Mouse (Mus musculus) testis, adult 2 months (tissue): Measurements from ENCODE around the gene Wnt5b.

Source experiments
- CTCF ChIP-seq: fragments of 200-500 bp; IDR thresholded peaks from 2 replicates; pipeline ENCODE4 v1.5.1; 2012; ENCODE audit warnings: low read depth, mild to moderate bottlenecking, inconsistent platforms, low read length, moderate library complexity; ENCODE audit not compliant: control insufficient read depth, insufficient read depth, insufficient replicate concordance
- POLR2A ChIP-seq: fragments of 200-500 bp; IDR thresholded peaks from 2 replicates; pipeline ENCODE4 v1.6.1; 2012; ENCODE audit warnings: low read depth, mild to moderate bottlenecking, inconsistent platforms, low read length, moderate library complexity; ENCODE audit not compliant: control insufficient read depth

- no peak for TF ChIP-seq POLR2A
- TF ChIP-seq CTCF = no peak
Observed at GRCm38 (mm10) chr6:119508634-119509375, 35.3 kb downstream of the Wnt5b start.
